Mouse (Mus musculus): ENCODE measurements around the gene Srd5a1. TPM values are rescaled to one million over a fixed set of nuclear protein-coding genes. Genes with fewer than 3 reads are reported as not detected.
"Not testable (repeated sequence)": the region's sequence is repeated elsewhere in the genome, so short reads cannot be mapped to it uniquely, and the experiment has no call there.

Gene Srd5a1
- polyA plus RNA-seq, 1 experiment from 2014 or later = 24.1 TPM

GRCm38 (mm10) chr13:69640541-69640940, 29.3 kb upstream of the Srd5a1 start:
- WGBS = 89% methylated on average over 4 of the region's 4 CpGs
- H3K4me1 ChIP-seq (ENCODE audit: control insufficient read depth, insufficient read depth, low read length) = no peaks in the 10 kb centered on the region
- no peak overlapping the region for H3K27ac ChIP-seq (ENCODE audit: low read depth, low read length)
- H3K9me3 ChIP-seq (ENCODE audit: control insufficient read depth, low read length) = no peaks in the 10 kb centered on the region
- H3K27me3 ChIP-seq (ENCODE audit: control insufficient read depth, insufficient read depth, low read length) = no peaks in the 10 kb centered on the region
- no peak overlapping the region for H3K9ac ChIP-seq (ENCODE audit: low read depth, low read length)
- peaks cover 44% of the 10 kb centered on the region for H3K36me3 ChIP-seq (ENCODE audit: control insufficient read depth, insufficient read depth, low read length)
- H3K4me2 ChIP-seq (replicated peaks; ENCODE audit: low read depth, low read length) = no peak overlapping the region
- H3K4me3 ChIP-seq (ENCODE audit: low read length) = no peak overlapping the region
- no peak for ATAC-seq (ENCODE audit: low FRiP score, low TSS enrichment)

- no peak overlapping the region for H3K27ac ChIP-seq (ENCODE audit: low read depth, low read length)
- no peak overlapping the region for H3K4me3 ChIP-seq (ENCODE audit: low read length)
- 94% methylated on average over 4 of the region's 4 CpGs for WGBS
- no peaks in the 10 kb centered on the region for H3K9me3 ChIP-seq (ENCODE audit: control insufficient read depth, low read length)
- no peaks in the 10 kb centered on the region for H3K4me1 ChIP-seq (ENCODE audit: control insufficient read depth, insufficient read depth, low read length)
- no peak overlapping the region for H3K4me2 ChIP-seq (replicated peaks; ENCODE audit: low read depth, low read length)
- no peak overlapping the region for H3K9ac ChIP-seq (ENCODE audit: low read depth, low read length)
- H3K36me3 ChIP-seq (ENCODE audit: control insufficient read depth, insufficient read depth, low read length) = peaks cover 48% of the 10 kb centered on the region
- H3K27me3 ChIP-seq (ENCODE audit: control insufficient read depth, insufficient read depth, low read length) = no peaks in the 10 kb centered on the region
- ATAC-seq (ENCODE audit: low FRiP score, low TSS enrichment) = no peak
Measured at GRCm38 (mm10) chr13:69640126-69640525, 28.9 kb upstream of the Srd5a1 start.

DNA sequence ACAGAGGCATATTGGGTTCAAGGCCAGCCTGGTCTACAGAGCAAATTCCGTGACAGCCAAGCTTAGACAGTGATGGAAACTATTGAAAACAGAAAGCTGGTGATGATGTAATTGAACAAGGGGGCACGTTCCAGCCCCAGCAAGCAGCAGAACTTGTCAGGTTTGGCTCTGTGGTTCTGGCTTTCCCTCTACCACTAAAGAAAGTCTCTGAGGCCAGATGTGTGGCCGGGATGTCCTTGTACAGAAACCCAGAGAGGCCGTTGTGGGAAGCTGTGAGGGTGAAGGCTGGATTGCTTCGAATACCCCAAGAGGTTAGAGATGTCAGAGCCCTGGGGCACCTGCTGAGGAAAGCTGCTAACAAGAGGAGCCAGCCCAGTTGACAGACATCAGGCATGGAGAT, 28.0 kb upstream of the Srd5a1 start:
- 87% methylated on average over 5 of the region's 5 CpGs for WGBS
- Histone ChIP-seq H3K27me3 (ENCODE audit: control insufficient read depth, insufficient read depth, low read length) (no peaks in the 10 kb centered on the region), H3K36me3 (ENCODE audit: control insufficient read depth, insufficient read depth, low read length) (peaks cover 57% of the 10 kb centered on the region), H3K4me2 (replicated peaks; ENCODE audit: low read depth, low read length) (no peak overlapping the region), H3K4me1 (ENCODE audit: control insufficient read depth, insufficient read depth, low read length) (no peaks in the 10 kb centered on the region), H3K27ac (ENCODE audit: low read depth, low read length) (no peak overlapping the region), H3K4me3 (ENCODE audit: low read length) (no peak overlapping the region), H3K9me3 (ENCODE audit: control insufficient read depth, low read length) (no peaks in the 10 kb centered on the region), H3K9ac (ENCODE audit: low read depth, low read length) (no peak overlapping the region)
- no peak for ATAC-seq (ENCODE audit: low FRiP score, low TSS enrichment)

DNA sequence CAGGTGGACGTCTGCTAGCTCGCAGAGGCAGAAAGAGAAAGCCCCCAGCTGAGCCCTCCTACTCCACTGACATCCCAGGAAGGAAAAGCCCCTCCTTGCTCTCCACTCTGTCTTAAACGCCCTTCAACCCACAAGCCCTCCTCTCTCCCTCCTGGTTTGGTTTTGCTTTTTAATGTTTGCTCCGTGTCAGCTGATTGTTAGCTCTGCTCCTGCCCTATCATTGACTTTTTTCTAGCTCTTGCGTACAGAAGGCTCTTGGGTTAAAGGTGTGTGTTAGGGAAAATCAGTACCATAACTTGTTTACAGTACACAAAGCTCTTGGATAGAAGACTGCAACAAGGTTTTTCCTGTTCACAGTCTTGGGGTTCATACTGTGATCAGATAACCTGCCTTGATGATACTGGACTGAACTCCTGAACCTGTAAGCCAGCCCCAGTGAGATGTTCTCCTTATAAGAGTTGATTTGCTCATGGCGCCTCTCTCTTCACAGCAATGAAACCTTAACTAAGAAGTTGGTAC, 26.9 kb upstream of the Srd5a1 start:
- WGBS = 87% methylated on average over 6 of the region's 6 CpGs
- no peak overlapping the region for H3K4me2 ChIP-seq (replicated peaks; ENCODE audit: low read depth, low read length)
- H3K4me3 ChIP-seq (ENCODE audit: low read length) = no peak overlapping the region
- no peaks in the 10 kb centered on the region for H3K9me3 ChIP-seq (ENCODE audit: control insufficient read depth, low read length)
- H3K27me3 ChIP-seq (ENCODE audit: control insufficient read depth, insufficient read depth, low read length) = no peaks in the 10 kb centered on the region
- peaks cover 68% of the 10 kb centered on the region for H3K36me3 ChIP-seq (ENCODE audit: control insufficient read depth, insufficient read depth, low read length)
- no peaks in the 10 kb centered on the region for H3K4me1 ChIP-seq (ENCODE audit: control insufficient read depth, insufficient read depth, low read length)
- no peak overlapping the region for H3K9ac ChIP-seq (ENCODE audit: low read depth, low read length)
- ATAC-seq (ENCODE audit: low FRiP score, low TSS enrichment) = no peak
- no peak overlapping the region for H3K27ac ChIP-seq (ENCODE audit: low read depth, low read length)

GRCm38 (mm10) chr13:69637657-69638056, 26.4 kb upstream of the Srd5a1 start:
- Histone ChIP-seq H3K36me3 (ENCODE audit: control insufficient read depth, insufficient read depth, low read length) (peaks cover 72% of the 10 kb centered on the region), H3K27ac (ENCODE audit: low read depth, low read length) (no peak overlapping the region)

DNA sequence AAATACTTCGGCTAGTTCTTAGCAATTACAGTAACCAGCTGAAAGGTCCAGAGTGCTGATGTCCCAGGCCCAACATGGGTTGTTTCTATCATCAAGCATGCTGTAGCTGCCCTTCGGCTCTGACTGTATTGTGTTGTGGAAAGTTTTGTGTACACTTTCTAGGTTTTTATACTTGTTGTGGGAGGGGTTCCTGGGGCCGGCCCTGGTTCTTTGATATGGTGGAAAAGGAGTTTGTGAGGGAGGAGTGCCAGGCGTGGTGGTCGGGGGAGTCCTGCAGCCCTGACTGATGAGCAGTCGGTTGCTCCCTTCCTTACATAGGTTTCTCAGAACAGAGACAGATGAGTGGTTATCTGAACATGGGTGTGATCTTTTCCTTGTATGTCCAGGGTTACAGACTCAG, 25.6 kb upstream of the Srd5a1 start:
- no peak overlapping the region for H3K27ac ChIP-seq (ENCODE audit: low read depth, low read length)
- no peaks in the 10 kb centered on the region for H3K4me1 ChIP-seq (ENCODE audit: control insufficient read depth, insufficient read depth, low read length)
- H3K27me3 ChIP-seq (ENCODE audit: control insufficient read depth, insufficient read depth, low read length) = no peaks in the 10 kb centered on the region
- ATAC-seq (ENCODE audit: low FRiP score, low TSS enrichment) = no peak
- peaks cover 80% of the 10 kb centered on the region for H3K36me3 ChIP-seq (ENCODE audit: control insufficient read depth, insufficient read depth, low read length)
- no peak overlapping the region for H3K4me2 ChIP-seq (replicated peaks; ENCODE audit: low read depth, low read length)
- WGBS = 81% methylated on average over 6 of the region's 6 CpGs
- H3K9me3 ChIP-seq (ENCODE audit: control insufficient read depth, low read length) = no peaks in the 10 kb centered on the region
- no peak overlapping the region for H3K4me3 ChIP-seq (ENCODE audit: low read length)
- no peak overlapping the region for H3K9ac ChIP-seq (ENCODE audit: low read depth, low read length)

More at GRCm38 (mm10) chr13:69637657-69638056, 26.4 kb upstream of the Srd5a1 start:
- Histone ChIP-seq H3K27me3 (ENCODE audit: control insufficient read depth, insufficient read depth, low read length) (no peaks in the 10 kb centered on the region), H3K9me3 (ENCODE audit: control insufficient read depth, low read length) (no peaks in the 10 kb centered on the region), H3K4me1 (ENCODE audit: control insufficient read depth, insufficient read depth, low read length) (no peaks in the 10 kb centered on the region), H3K4me3 (ENCODE audit: low read length) (no peak overlapping the region), H3K4me2 (replicated peaks; ENCODE audit: low read depth, low read length) (no peak overlapping the region), H3K9ac (ENCODE audit: low read depth, low read length) (no peak overlapping the region)
- no peak for ATAC-seq (ENCODE audit: low FRiP score, low TSS enrichment)
- WGBS = 91% methylated on average over 9 of the region's 9 CpGs

GRCm38 (mm10) chr13:69636375-69636774, 25.1 kb upstream of the Srd5a1 start:
- H3K27me3 ChIP-seq (ENCODE audit: control insufficient read depth, insufficient read depth, low read length) = no peaks in the 10 kb centered on the region
- no peak overlapping the region for H3K27ac ChIP-seq (ENCODE audit: low read depth, low read length)
- no peak overlapping the region for H3K4me2 ChIP-seq (replicated peaks; ENCODE audit: low read depth, low read length)
- H3K4me1 ChIP-seq (ENCODE audit: control insufficient read depth, insufficient read depth, low read length) = no peaks in the 10 kb centered on the region
- no peaks in the 10 kb centered on the region for H3K9me3 ChIP-seq (ENCODE audit: control insufficient read depth, low read length)
- no peak overlapping the region for H3K4me3 ChIP-seq (ENCODE audit: low read length)
- no peak for ATAC-seq (ENCODE audit: low FRiP score, low TSS enrichment)
- 88% methylated on average over 3 of the region's 3 CpGs for WGBS
- peaks cover 85% of the 10 kb centered on the region for H3K36me3 ChIP-seq (ENCODE audit: control insufficient read depth, insufficient read depth, low read length)
- H3K9ac ChIP-seq (ENCODE audit: low read depth, low read length) = no peak overlapping the region

- peaks cover 90% of the 10 kb centered on the region for H3K36me3 ChIP-seq (ENCODE audit: control insufficient read depth, insufficient read depth, low read length)
- H3K27ac ChIP-seq (ENCODE audit: low read depth, low read length); H3K4me3 ChIP-seq (ENCODE audit: low read length); ATAC-seq (ENCODE audit: low FRiP score, low TSS enrichment); H3K27me3 ChIP-seq (ENCODE audit: control insufficient read depth, insufficient read depth, low read length); H3K4me2 ChIP-seq (replicated peaks; ENCODE audit: low read depth, low read length); H3K4me1 ChIP-seq (ENCODE audit: control insufficient read depth, insufficient read depth, low read length); H3K9ac ChIP-seq (ENCODE audit: low read depth, low read length); H3K9me3 ChIP-seq (ENCODE audit: control insufficient read depth, low read length): not testable (repeated sequence)
- 91% methylated on average over 7 of the region's 7 CpGs for WGBS
Measured at GRCm38 (mm10) chr13:69635836-69636235, 24.6 kb upstream of the Srd5a1 start.

DNA sequence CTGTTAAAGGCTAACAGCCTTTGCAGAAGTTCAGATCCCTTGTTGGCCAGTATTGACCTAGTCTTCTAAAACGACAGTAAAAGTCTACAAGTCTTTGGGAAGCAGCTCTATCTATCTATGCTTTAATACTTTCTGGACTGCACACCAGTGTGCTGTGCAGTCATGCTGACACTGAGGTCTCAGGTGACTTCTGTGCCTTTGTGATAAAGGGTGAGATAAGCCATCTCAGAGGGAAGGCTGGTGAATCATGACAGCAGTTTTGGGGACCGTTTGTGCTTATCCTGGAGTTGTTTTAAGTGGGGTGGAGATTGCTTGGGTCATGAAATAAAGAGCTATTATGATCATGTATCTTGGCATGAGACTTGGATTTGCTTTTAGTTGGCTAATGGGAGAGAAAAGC, 22.7 kb upstream of the Srd5a1 start:
- WGBS = 81% methylated on average over 2 of the region's 2 CpGs
- Histone ChIP-seq H3K27ac (ENCODE audit: low read depth, low read length) (no peak overlapping the region), H3K4me3 (ENCODE audit: low read length) (no peak overlapping the region), H3K9me3 (ENCODE audit: control insufficient read depth, low read length) (no peaks in the 10 kb centered on the region), H3K27me3 (ENCODE audit: control insufficient read depth, insufficient read depth, low read length) (no peaks in the 10 kb centered on the region), H3K36me3 (ENCODE audit: control insufficient read depth, insufficient read depth, low read length) (peaks cover 91% of the 10 kb centered on the region), H3K4me1 (ENCODE audit: control insufficient read depth, insufficient read depth, low read length) (no peaks in the 10 kb centered on the region), H3K9ac (ENCODE audit: low read depth, low read length) (no peak overlapping the region), H3K4me2 (replicated peaks; ENCODE audit: low read depth, low read length) (no peak overlapping the region)
- ATAC-seq (ENCODE audit: low FRiP score, low TSS enrichment) = no peak

Measured in kidney, embryonic 14.5 days (tissue).